Comparison of ENCODE assay signal across 21 mouse cellular contexts in the genomic region with DNA sequence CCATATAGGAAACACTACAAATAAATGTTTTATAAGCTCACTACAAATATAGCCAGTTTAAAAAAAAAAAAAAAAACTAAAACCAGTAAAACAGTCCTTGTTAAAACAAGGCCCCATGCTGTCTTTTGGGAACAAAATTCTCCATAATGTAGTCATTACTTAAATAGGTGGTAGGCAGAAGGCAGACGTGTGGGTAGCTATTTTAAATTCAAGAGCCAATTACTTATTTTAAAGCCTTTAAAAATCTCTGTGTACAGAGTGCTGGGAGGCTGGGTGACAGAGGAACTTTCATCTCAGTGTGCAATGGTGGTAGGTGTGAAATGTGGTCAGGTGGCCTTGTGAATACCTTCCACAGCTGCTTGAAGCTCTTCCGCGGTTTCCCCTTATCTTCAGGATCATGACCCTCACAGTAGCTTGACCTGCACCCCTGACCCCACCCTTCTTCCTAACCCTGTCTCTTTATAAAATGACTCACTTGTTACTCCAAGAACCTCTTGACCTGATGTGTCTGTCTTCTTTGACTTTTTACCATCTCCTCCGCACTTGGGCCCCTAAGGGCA.
DNase-seq lines count a peak whose midpoint lies in the region; ATAC-seq and TF ChIP-seq lines count a peak whose summit lies in the region.
"Had no signal": no experiment of that assay in that cellular context is flagged by ENCODE, and none has a peak within 500 bp of the region (broad histone marks: within the 10 kb centered on the region; RNA-seq: fewer than 3 reads in every experiment).

No protein-coding gene starts in this region.

- 0 out of 2 replicates have a peak, but pooled peaks have one; percentile 12 for ATAC-seq in frontal cortex, adult (ENCODE audit: low TSS enrichment)
- ATAC-seq: activated CD4-positive, CD25-positive, alpha-beta regulatory T cell, adult 4 months; forebrain, embryonic 13.5 days; forebrain, postnatal 0 days; hindbrain, postnatal 0 days had no signal

- H3K36me3 ChIP-seq in E14TG2a.4 (ENCODE audit: insufficient read depth, low read length): peaks cover 61% of the 10 kb centered on the region
- H3K36me3 ChIP-seq: embryonic facial prominence, embryonic 10.5 days; heart, embryonic 10.5 days; hindbrain, embryonic 13.5 days had no signal

- intact Hi-C loops in left cerebral cortex, postnatal 10 days (cut with DNase I): no loop called here

- DNase-seq in frontal cortex, postnatal 25 days (ENCODE audit: low spot score in 2 of 2): no peak
- peak; percentile 16 for DNase-seq in induced T-regulatory cell, adult 2 months (ENCODE audit: low read depth)
- peak; percentile 52 for DNase-seq in telencephalon, adult 2 months (ENCODE audit: low read depth, low spot score)
- no peak for DNase-seq in left cerebral cortex, adult 18-20 months (ENCODE audit: low spot score in 2 of 2)
- DNase-seq in left cerebral cortex, postnatal 10 days (ENCODE audit: extremely low spot score in 1 of 2, low spot score in 2 of 2): no peak
- DNase-seq: adrenal gland, postnatal 14 days; cerebellum, adult 18-20 months; cerebellum, adult 9-11 months; cerebellum, postnatal 36 days; forebrain, postnatal 0 days; gastrocnemius, postnatal 36 days; heart, adult 18-20 months; heart, postnatal 10 days had no signal

- 0 out of 2 replicates have a peak overlapping the region, but pooled peaks have one; percentile 8 for H3K4me3 ChIP-seq in E14TG2a.4 (replicated peaks; ENCODE audit: low read length)
- H3K4me3 ChIP-seq: embryonic facial prominence, embryonic 10.5 days; forebrain, embryonic 13.5 days; heart, embryonic 10.5 days; hindbrain, embryonic 13.5 days had no signal

- no peak for TF ChIP-seq CTCF in E14TG2a.4 (conservative IDR thresholded peaks at IDR 0.05; ENCODE audit: low read length)

- no peaks in the 10 kb centered on the region for H3K27me3 ChIP-seq in E14TG2a.4 (ENCODE audit: insufficient read depth, low read length)

- no peaks in the 10 kb centered on the region for H3K9me3 ChIP-seq in E14TG2a.4 (ENCODE audit: low read length)
- H3K9me3 ChIP-seq: embryonic facial prominence, embryonic 10.5 days; forebrain, embryonic 13.5 days; heart, embryonic 10.5 days; hindbrain, embryonic 13.5 days had no signal

- peaks cover 76% of the 10 kb centered on the region for H3K4me1 ChIP-seq in E14TG2a.4 (replicated peaks; ENCODE audit: low read depth, low read length)

Comparison
In these comparisons a context has a peak if more than half of its experiments do, and no peak if none do; other contexts are left out.
1. DNase-seq: peak in induced T-regulatory cell, adult 2 months (single experiment) and telencephalon, adult 2 months (single experiment); none in frontal cortex, postnatal 25 days (0 of 2), left cerebral cortex, adult 18-20 months (0 of 2) and left cerebral cortex, postnatal 10 days (0 of 2).